Mouse (Mus musculus) erythroid progenitor cell, adult 5-6 weeks (primary cell): ENCODE results near the gene Xrn1. TPM values are rescaled to one million over a fixed set of nuclear protein-coding genes. Genes with fewer than 3 reads are reported as not detected.
"Not testable (repeated sequence)": the region's sequence is repeated elsewhere in the genome, so short reads cannot be mapped to it uniquely, and the experiment has no call there.

Source experiments
- ATAC-seq: replicated peaks from 2 replicates; pipeline ENCODE4 v1.8.0; 2016; ENCODE audit warnings: moderate number of reproducible peaks, mild to moderate bottlenecking, moderate TSS enrichment, inconsistent platforms; ENCODE audit not compliant: poor library complexity, low FRiP score, severe bottlenecking
- total RNA-seq, 2 experiments: library from RNA; stranded (forward) in 1 of 2; stranded (reverse) in 1 of 2; fragments of 150-400 nt in 1 of 2; fragments of 186-747, 209-891 nt in 1 of 2; gene quantifications; 2 replicates each; pipeline versions ENCODE4 v1.2.3 to v1.2.4; 2015 to 2017; ENCODE audit warnings: low replicate concordance in 2 of 2

Xrn1 gene
- total RNA-seq, 2 experiments from 2014 or later, result 39.8 to 43.0 TPM

DNA sequence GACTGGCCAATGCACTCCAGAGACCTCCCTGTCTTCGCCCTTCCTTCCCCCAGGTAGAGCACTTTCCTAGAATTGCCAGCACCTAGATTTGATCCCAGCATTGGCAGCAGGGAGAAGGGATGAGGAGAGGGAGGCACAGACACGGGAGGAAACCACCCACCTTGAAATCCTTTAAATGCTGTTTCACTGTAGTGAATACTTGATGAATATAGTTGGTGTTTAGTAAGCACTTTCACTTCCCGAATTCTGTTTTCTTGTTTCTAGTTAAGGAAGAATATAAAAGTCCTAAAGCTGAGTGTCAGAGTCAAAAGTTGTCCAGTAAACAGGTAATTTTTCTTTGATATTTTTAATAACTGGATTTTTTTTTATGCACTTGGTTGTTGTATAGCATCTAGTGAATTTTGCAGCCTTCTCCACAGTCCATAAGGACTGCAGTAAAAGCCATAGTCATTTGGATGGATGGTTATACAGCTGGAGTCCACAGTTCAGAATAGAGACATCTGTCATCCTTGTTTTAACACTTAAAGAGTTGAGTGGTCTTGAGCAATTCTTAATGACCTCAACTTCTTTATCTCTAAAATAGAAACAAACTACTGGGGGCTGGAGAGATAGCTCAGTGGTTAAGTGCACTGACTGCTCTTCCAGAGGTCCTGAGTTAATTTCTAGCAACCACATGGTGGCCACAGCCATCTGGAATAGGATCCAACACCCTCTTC lies 81.0 kb downstream of the Xrn1 start:
- ATAC-seq, result no peak

DNA sequence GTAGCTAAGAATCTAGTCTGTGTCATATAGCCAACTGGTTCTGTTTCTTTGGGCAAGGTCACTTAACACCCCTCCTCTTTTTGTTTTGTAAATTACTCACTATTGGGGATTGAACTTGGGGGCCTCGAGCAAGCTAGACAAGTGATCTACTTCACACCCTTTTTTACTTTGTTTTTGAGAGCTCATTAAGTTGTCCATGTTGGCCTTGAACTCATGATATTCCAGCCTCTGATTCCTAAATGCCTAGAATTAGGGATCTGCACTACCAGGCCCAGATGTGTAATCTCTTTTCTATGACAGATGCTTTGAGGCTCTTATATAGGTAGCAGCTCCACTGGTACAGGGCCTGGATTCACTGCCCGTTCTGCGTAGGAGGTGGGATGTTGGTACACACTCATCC lies 89.7 kb downstream of the Xrn1 start:
- ATAC-seq, result no peak

DNA sequence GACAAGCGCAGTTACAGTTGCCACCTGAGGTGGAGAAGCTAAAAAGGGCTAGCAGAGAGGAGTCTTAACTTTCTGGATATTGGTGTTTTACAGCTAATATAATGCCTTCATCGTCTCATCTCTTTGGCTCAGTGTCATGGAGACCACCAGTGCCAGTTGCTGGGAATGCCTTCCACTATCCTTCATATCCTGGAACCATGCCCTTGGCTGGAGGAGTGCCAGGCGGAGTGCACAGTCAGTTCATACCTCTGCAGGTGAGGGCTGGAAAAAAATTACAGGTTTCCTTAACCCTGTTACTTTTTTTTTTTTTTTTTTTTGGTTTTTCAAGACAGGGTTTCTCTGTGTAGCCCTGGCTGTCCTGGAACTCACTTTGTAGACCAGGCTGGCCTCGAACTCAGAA lies 96.9 kb downstream of the Xrn1 start:
- ATAC-seq, result no peak

- no peak for ATAC-seq
These were observed 100.3 kb downstream of the Xrn1 start for GRCm38 (mm10) chr9:96054878-96055277.

DNA sequence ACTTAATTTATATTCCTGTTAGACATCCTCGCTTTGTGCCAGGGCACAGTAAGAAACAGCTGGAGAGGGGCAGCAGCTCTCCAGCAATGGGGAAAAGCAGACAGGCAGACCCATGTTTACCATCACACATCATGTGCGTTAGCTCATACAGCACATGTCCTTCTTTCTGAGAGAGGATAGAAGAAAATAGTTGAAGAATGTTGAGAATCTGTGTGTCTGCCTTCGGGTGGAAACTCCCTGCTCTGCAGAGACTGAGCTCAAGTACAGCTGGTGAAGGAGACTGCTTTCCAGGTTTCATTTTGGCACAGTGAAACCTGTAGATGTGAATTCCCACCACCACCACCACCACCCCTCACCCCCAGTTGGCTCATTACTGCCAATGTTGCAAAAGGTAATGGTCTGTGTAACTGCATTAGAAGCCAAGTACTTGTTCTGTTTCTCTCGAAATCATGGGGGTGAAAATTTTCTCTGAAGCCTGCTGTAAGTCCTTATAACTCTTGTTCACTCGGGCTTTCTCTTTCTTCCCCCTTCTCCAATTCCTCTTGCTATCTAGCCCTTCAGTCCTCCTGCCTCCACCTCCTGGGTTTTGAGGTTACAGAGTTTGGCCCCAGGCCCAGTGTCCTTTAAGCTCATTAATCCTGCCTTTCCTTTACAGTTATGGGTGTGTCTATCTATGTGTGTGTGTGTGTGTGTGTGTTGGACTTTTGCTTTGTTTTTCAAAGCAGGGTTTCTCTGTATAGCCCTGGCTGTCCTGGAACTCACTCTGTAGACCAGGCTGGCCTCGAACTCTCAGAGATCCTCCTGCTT lies 102.1 kb downstream of the Xrn1 start:
- no peak for ATAC-seq

DNA sequence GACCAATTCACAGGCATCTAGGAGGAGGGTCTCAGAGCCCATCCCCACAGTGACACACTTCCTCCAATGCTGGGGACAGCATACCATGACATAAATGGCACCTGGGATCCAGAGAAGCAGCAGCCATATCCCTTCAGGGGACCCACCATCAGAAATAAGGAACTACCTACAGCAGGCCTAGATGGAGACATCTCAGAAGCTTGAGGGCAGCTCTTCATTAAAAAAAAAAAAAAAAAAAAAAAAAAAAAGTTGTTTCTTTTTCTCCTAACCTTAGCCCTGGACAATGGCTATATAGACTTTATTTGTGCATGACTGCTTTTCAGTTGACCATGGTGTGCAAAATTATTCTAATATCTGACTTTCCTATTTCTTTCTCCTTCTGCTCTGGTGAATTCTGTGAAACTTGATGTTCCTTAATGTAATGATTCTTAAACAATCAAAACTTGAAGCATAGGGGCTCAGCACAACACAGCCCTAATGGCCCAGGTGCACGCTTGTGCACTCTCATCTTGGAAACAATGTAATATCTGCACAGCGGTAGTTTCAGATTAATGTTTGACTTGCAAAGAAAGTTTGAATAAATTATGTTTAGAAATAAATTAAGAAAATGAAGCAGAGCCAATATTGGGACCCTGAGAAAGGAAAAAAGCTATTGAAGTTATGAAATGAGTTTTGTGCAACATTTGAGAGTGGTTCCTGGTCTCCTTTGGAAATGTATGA lies 108.7 kb downstream of the Xrn1 start:
- ATAC-seq, result no peak

- ATAC-seq, result no peak
These were observed 109.4 kb downstream of the Xrn1 start for GRCm38 (mm10) chr9:96063803-96064475.

DNA sequence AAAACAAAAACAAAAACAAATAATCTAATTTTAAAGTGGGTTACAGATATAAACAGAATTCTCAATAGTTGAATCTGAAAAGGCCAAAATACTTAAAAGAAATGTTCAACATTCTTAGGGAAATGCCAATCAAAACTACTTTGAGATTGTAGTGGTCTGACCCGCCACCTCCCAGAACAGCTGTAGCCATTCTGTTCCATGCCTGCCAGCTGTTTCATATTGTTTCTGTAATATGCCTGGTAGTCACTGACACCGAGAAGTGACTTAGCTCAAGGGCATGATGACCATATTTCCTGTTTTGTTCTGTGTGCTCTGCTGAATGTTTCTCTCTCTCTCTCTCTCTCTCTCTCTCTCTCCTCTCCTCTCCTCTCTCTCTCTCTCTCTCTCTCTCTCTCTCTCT lies 112.9 kb downstream of the Xrn1 start:
- ATAC-seq, result no peak

DNA sequence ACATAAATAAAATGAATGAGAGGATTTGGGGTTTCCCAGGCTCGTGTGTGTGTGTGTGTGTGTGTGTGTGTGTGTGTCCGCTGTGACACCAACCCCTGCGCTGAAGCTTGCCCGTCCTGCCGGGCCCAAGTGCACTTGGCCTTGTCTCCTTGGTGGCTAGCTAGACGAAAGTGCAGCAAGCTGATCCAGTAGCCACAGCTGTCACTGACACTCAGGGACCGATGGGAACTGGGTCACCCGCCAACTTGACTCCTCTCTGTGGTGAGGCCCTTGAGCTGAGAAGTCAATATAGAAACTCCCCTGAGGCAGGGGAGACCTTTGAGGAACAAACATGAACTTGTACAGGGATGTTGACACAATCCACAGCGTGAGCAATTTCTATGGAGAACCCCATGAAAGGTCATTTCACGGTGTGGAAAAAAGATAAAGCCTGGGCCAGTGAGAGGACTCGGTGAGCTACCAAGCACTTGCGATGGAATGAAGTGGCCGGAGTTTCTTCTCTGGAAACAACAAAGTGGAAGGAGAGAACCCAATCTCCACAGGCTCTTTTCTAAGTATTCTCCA lies 124.3 kb downstream of the Xrn1 start:
- no peak for ATAC-seq

GRCm38 (mm10) chr9:96085293-96085692 lies 130.7 kb downstream of the Xrn1 start:
- no peak for ATAC-seq

GRCm38 (mm10) chr9:96087671-96088070 lies 133.1 kb downstream of the Xrn1 start:
- ATAC-seq, result no peak

- ATAC-seq, result not testable (repeated sequence)
These were observed 133.9 kb downstream of the Xrn1 start for GRCm38 (mm10) chr9:96088456-96088855.

DNA sequence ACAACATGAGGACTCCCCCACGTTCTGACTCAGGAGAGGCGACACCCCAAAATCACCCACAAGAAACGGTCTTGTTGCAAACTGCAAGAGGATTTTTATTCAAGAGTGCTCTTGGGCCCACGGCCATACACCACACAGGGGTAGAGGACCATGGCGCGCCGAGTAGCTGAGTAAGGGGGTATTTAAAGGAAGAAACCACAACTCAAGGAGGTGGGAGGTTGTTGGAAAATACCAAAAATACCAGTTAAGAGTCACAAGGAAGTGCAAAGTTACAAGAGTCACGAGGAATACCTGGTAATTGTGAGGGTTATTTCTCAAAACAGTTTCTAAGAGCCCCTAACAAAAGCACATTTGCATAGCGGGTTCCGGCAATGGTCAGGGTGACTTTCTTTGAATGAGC lies 138.1 kb downstream of the Xrn1 start:
- not testable (repeated sequence) for ATAC-seq

DNA sequence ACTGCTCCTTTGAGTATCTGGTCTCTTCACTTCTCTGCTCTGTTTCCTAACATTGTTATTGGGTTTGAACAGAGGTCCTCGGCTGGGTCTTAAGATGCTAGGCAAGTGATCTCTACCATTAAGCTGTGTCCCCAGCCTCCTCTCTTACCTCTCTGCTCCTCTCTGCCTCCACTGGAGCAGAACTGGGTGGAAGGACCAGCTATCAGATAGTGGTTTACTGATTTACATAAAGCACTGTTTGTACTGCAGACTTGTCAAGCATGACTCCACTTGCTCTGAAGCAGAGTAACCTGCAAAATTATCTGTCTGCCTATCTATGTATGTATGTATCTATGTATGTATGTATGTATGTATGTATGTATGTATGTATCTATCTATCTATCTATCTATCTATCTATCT lies 138.7 kb downstream of the Xrn1 start:
- ATAC-seq, result no peak

DNA sequence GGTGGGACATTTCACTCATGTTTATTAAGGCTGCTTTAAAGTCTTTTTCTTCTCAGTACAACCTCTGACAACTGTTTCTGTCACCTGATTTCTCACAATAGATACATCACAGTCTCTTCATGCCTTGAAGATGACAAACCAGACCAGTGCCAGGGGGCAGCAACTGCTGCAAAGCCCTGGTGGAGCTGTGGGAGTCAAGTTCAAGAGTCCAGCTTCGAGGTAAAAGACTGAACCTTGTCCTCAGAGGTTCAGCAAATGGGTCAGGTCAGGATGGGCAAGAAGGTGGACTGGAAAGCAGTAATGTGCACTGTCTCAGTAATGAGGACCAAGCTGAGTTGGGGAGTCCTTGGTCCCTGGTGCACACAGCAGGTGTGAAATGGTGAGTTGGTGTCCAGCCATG lies 139.8 kb downstream of the Xrn1 start:
- no peak for ATAC-seq

GRCm38 (mm10) chr9:96095192-96095591 lies 140.6 kb downstream of the Xrn1 start:
- ATAC-seq, result no peak

- ATAC-seq, result no peak
These were observed 148.3 kb downstream of the Xrn1 start for GRCm38 (mm10) chr9:96102846-96103245.
